Mouse (Mus musculus) thymus, adult 2 months (tissue): ENCODE results near the gene Chit1.

Experiments used
- CTCF ChIP-seq: fragments of 200-500 bp; IDR thresholded peaks from 2 replicates; pipeline ENCODE4 v1.5.1; 2012; ENCODE audit warnings: mild to moderate bottlenecking, control low read depth, low read length, moderate library complexity, borderline replicate concordance; ENCODE audit not compliant: control insufficient read depth, poor library complexity, insufficient read depth; ENCODE audit errors: extremely low read depth
- POLR2A ChIP-seq: fragments of 200-500 bp; IDR thresholded peaks from 2 replicates; pipeline ENCODE4 v1.6.1; 2012; ENCODE audit warnings: mild to moderate bottlenecking, low read length, control low read depth, moderate library complexity; ENCODE audit not compliant: control insufficient read depth, poor library complexity, insufficient read depth; ENCODE audit errors: extremely low read depth

DNA sequence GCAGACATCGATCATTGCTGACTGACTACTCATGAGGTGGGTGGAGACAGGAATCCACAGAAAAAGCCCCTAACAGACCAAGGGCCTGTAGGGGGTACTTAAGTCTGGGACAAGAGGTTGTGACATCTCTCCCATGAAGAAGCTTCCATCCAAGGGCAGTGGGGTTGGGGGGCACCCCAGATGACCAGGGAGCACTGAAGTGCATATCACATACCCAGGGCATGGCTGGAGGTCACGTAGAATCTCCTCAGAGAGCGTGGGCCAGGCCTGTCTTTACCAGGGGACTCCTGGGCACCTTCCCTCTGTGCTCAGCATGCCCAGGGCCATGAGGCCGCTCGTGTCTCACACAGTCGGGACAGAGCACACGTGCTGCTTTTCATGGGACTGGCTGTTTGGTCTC lies 3.3 kb upstream of the Chit1 start:
- TF ChIP-seq POLR2A, result no peak
- no peak for TF ChIP-seq CTCF
